Mouse (Mus musculus): ENCODE measurements around the gene Zbtb41.

DNA sequence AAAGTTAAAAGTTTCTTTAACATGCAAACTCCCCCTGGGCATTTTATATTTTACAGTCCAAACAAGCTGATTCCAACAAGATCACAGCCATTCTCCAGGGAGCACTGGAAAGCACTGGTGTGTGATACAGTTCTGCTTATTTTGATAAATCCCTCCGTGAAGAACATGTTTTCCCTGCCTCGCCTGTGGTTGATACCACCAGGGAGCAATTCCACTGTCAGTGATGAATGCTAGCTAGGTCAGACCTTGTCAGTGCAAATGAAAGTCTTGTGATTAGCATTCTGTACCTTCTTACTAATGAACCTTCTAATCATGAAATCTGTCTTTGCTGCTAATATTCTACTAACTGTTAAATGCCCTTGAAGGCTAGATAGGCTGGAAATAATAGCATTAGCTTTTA lies 30.3 kb upstream of the Zbtb41 start:
- no peak for TF ChIP-seq MAX (IDR thresholded peaks at IDR 0.05; ENCODE audit: low read depth)
- TF ChIP-seq POLR2A (IDR thresholded peaks at IDR 0.05; ENCODE audit: insufficient read length, low read depth) = no peak
- TF ChIP-seq E2F4 (IDR thresholded peaks at IDR 0.05; ENCODE audit: insufficient read depth) = no peak
- no peak for TF ChIP-seq POLR2AphosphoS2 (IDR thresholded peaks at IDR 0.05; ENCODE audit: insufficient read length, low read depth)
- no peak for TF ChIP-seq MYOD1 (IDR thresholded peaks at IDR 0.05; ENCODE audit: control insufficient read depth in 1 of 3, insufficient read length in 2 of 3, low read depth in 2 of 3)
- no peak for TF ChIP-seq SRF (IDR thresholded peaks at IDR 0.05; ENCODE audit: control insufficient read depth, insufficient read length, low read depth)
- no peak for TF ChIP-seq MYOG (IDR thresholded peaks at IDR 0.05; ENCODE audit: control insufficient read depth in 1 of 3, insufficient read depth in 1 of 3, insufficient read length in 2 of 3, low read depth in 2 of 3)
- TF ChIP-seq USF1 (IDR thresholded peaks at IDR 0.05; ENCODE audit: low read depth) = no peak
- TF ChIP-seq CEBPB (IDR thresholded peaks at IDR 0.05; ENCODE audit: insufficient read depth, poor library complexity, severe bottlenecking) = no peak

Measured in myocyte (in vitro differentiated cells).